Mouse (Mus musculus) ES-E14 (cell line): Measurements from ENCODE around the gene Lrrc47.

Experiments used
- CHD2 ChIP-seq: IDR thresholded peaks from 2 replicates; pipeline ENCODE4 v1.6.1; 2014; ENCODE audit warnings: mild to moderate bottlenecking, low read depth, low read length, inconsistent platforms
- HCFC1 ChIP-seq: IDR thresholded peaks from 2 replicates; pipeline ENCODE4 v1.6.1; 2012; ENCODE audit warnings: low read length, inconsistent platforms, borderline replicate concordance; ENCODE audit not compliant: insufficient read depth

GRCm38 (mm10) chr4:153975768-153976167 lies 35.8 kb upstream of the Lrrc47 start:
- TF ChIP-seq HCFC1 (no peak), CHD2 (no peak)
